Mouse (Mus musculus) MEL-GATA-1-ER (cell line): ENCODE measurements around the gene Rrp7a.

Experiments used
- DNase-seq: peaks from one replicate; pipeline ENCODE4 v3.0.0-alpha.2; 2012; ENCODE audit warnings: low read depth; ENCODE audit errors: extremely low read depth

Gene Rrp7a

DNA sequence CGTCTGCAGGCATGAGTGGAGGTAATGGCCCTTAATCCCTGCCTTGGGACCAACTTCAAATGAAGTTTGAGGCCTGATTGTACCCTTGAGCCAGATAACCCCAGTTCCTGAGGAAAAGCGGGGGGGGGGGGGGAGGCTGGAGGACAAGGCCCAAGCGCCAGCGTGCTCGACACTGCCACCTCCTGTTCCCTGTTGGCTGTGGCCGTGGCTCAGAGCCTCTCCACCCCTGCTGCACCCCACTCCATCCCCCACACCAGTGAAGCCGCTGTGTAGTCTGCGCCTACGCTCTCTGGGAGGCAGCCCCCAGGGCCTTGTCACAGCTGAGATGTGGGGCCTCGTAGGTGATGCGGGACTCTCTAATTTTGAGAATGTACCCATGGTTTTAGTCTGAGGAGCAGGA, 9.7 kb downstream of the Rrp7a start:
- no peak for DNase-seq

DNA sequence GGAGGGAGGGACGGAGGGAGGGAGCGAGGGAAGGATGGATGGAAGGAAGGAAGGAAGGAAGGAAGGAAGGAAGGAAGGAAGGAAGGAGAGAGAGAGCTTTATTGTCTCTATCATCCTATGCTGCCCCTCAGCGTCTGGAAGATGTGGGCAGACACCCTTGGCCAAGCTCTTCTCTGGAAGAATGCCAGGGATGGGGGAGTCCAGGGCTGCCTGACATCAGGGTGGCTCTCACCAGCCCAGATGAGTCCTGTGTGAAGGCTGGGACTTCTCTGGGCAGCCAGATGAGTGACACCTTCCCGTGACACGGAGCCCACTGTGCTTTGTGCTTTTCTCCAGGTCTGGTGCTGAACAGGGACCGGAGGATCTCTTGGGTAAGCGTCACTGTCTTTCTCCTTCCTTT, 10.7 kb downstream of the Rrp7a start:
- DNase-seq, result no peak

DNA sequence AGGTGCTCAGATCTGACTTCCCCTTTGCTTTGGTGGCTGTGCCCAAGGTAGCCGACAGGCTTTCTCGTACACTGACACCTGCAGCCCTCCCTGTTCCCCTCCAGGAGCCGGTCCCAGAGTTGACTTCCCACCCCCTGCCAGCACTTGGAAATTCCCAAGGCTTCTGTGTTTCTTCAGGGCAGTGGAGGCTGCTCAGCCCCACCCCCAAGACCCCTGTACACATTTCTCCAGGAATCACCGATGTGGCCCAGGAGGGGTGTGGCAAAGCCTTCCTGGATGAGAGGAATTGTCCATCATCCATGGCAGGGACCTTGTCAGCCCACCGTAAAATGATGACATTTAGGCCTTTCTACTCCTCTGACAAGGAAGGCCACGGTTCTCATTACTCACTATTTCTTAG, 11.3 kb downstream of the Rrp7a start:
- no peak for DNase-seq

DNA sequence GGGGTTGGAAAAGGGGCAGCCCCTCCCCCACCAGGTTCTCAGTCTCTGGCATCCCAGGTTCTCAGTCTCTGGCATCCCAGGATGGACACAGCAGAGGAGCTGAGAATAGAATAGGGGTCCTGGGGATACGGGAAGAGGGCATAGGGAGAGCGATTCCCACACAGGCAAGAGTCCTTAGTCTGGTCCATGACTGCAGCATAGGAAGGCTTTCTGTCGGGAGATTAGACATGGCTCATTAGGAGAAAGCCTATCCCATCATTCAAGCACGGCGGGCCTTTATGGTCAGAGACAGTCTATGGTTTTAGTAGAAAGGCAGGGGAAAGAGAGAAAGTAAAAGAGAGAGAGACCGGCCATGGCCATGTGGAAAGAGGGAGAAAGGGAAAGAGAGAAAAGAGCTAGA, 14.8 kb downstream of the Rrp7a start:
- DNase-seq, result no peak

DNA sequence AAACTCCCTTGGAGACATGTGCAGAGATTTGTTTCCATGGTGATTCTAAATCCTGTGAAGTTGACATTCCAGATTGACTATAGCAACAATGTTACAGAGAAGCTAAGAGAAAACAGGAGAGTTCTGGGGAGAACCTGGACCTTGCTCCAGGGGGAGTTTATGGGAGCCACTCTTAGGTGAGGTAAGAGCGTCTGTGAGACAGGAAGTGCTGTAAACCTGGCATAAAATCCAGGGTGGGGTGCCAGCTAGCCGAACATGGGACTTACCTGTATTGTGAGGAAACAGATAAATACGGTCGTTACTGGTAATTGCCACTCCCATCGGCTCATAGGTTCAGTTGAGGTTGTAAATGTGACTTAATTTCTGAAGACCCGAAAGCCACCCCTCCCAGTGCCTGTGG, 16.2 kb downstream of the Rrp7a start:
- DNase-seq, result no peak

DNA sequence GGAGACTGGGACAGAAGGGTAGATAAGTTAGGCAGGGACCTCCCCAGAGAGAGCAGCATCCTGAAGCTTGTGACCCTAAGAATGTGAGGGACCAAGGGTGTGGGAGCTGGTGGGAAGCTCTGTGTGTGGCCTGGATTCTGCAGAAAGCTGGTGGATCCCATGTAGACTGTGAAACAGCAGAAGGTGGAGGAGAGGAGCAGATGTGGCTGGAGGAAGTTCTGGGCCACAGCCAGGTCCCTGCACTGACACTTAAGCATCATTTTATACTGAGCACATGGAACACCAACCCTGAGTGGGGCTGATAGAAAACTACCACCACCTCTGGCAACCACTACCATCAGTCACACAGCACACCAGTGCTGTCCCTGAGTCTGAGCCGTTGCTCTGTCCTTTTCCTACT, 19.5 kb downstream of the Rrp7a start:
- no peak for DNase-seq

DNA sequence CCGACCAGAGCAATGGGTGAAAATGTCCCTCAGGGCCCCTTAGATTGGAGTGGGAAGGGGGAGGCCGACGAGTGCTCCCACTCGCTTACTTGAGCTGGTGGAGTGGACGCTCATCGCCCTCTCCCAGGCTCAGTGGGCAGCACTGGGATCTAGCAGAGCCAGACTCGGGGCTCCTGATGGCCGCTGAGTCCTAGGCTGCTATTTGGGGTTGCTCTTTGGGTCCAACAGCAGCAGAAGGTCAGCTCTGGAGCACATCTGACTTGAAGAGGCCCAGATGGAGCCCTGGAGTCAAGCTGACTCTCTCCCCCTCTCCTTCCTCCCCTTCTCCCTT, 22.3 kb downstream of the Rrp7a start:
- DNase-seq, result no peak

DNA sequence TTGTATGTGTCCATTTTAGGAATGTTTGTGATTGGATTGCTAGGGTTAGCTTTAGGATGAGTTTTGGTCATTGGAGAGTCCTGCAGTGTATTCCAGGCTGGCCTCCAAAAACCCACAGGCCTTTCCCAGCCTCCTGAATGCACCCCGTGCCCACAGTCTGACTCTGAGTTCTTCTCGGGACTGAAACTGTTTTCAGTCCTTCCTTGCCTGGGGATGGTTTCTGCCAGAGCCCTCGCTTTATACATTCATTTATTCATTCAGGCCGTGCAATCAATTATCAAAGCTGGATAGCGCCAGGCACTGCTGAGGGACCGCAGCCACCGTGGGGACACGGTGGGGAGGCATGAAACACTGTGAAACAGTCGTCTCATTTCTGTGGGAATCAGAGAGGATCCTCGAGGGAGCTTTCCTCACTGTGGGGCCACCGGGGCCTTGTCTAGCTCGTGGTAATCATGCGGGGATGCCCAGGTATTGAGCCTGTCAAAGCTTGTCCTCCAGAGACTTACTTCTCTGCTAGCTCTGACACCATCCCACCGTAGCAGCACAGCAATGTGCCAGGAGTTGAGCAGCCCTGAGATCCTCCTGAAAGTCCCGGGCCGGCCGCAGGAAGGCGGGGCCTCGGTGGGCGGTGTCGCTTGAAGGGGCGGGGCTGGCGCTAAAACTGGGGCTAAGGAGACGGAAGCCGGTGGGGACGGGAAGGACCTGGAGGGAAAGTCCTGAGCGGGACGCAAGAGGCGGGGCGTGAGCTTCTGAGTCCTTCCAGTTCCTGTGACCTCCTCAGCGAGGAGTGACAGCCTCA, 22.9 kb downstream of the Rrp7a start:
- DNase-seq, result peak; percentile 80

DNA sequence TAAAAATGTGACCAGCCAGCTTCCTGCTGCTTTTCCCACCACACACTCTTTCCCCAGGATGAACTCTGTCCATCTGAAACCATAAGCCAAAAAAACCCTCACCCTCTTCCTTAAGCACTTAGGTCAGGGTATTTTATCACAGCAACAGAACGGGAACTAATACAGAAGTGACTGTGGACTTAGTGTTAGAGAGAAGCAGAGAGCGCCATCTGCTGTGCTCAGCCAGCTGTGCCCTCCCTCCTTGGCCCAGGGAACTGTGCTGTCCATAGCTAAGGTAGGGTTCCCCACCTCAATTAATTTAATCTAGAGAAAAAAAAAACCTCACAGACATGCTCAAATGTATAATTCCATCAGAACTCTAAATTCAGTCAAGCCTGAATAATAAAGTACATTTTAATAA, 26.7 kb downstream of the Rrp7a start:
- DNase-seq, result peak; percentile 43

DNA sequence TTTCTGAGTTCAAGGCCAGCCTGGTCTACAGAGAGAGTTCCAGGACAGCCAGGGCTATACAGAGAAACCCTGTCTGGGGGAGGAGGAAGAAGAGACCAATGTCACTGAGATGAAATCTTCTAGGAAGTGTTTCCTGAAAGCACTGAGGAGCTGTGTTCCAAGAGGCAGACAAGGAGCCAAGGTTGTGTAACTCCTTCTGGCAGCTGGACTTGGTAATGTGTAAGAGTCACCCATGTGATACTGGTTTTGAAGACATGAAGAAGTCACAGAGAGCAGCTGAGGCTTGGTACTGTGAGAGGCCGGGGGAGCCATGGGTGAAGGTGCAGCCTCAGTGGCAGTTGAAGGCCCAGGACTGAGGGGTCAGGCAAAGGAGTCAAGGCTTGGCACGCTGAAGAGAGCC, 28.9 kb downstream of the Rrp7a start:
- no peak for DNase-seq

DNA sequence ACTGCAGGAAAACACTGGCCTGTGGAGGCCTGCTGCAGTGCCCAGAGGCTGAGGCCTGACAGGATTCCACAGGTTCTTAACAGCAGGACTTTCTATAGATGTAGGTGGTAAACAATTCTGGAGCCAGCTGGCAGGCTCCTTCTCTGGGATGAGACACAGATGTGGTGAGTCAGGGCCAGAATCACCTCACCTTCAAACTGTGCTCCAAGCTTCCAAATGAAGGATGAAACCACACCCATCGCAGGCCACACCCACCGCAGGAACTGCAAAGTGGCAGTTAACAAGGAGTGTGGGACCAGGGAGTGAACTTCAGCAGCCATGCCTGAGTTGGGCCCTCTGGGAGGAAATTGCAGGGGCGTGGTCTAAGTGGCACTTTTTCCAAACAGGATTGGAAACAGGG, 31.7 kb downstream of the Rrp7a start:
- DNase-seq, result no peak

DNA sequence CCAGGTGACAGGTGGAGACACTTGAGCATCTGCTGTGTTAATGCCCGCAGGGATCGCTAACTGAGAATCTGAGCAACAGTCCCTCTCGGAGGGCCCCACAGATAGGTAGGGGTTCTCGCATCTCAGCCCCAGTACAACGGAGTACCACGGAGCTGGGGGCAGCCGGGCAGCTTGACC, 33.3 kb downstream of the Rrp7a start, which contains the start of gene Serhl:
Serhl (plus strand) TSS at position 78 of the 177 bp plus-strand sequence.
- DNase-seq, result no peak

DNA sequence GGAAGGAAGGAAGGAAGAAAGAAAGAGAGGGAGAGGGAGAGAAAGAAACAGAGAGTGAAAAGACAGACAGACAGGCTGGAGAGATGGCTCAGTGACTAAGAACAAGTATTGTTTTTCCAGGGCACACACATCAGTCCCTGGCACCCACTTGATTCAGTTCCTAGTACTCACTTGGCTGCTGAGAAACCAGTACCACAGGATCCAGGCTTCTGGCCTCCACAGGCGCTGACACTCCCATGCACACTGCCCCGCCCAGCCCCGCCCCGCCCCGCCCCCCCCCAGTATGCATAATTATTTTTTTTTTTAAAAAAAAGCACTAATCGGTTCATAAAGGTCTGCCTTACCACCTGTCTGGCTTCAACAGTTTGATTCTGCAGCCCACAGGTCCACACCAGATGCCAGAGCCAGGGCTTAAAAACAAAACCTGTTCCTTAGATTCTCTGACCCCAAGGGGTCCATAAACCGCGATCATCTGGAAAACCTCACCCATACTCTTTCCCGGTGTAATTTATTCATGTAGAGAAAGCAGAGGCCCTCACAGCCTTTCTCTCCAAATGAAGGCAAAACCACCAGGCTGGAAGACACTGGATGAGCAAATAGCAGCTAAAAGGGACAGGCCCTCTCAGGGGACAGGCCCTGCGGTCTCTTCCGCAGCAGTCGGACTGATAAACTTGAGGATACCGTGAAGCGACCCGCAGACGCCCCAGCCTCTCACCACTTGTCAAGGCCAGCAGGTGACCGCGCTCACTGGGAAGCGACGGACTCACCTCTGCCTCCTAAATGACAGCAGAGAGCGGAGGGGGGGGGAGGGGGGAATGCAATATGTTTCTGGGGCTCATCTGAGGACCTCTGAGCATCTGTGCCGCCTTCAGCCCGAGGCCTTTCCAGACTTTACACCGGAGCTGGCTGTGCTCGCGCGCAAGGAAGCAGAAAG, 33.8 kb downstream of the Rrp7a start:
- no peak for DNase-seq

DNA sequence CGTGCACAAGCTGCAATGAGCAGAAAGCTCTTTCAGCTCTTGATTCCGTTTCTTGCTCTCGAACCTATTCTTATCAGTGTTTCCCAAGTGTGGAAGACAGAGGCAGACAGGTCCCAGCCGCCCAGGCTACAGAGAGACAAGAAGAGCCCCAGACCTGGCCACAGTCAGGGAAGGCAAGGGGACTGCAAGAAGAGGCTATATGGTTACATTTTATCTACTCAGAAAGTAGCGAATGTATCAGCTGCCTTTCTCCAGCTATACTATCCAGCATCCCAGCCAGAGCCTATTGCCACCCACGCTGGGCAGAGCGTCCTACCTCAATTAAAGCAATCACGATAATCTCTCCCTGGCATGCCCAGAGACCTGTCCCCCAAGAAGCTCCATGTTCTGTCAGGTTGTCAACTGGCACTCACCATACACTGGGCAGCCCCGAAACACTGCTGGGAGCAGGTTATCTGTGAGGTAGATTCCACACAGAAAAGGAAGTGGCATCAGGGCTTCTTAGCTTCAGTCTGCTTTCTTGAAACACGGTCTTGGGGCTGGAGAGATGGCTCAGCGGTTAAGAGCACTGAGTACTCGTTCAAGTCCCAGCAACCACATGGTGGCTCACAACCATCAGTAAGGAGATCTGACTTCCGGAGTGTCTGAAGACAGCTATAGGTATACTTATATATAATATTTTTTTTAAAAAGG, 35.8 kb downstream of the Rrp7a start:
- peak; percentile 34 for DNase-seq

DNA sequence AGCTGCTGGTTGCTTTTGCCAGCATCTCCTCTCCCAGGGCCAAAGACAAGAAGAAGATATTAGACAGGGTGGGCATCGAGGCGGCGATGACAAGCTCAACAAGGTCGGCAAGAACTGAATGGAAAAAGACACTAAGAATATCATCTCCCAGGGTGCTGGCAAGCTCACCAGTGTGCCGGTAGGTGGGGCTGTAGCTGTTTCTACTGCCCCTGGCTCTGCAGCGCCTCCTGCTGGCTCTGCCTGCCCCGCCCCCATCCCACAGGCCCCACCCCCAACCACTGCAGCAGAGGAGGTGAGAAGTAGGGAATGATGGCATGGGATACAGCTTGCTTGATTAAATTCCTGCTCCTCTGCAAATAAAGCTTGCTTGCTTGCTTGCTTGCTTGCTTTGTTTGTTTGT, 36.7 kb downstream of the Rrp7a start:
- peak; percentile 47 for DNase-seq

DNA sequence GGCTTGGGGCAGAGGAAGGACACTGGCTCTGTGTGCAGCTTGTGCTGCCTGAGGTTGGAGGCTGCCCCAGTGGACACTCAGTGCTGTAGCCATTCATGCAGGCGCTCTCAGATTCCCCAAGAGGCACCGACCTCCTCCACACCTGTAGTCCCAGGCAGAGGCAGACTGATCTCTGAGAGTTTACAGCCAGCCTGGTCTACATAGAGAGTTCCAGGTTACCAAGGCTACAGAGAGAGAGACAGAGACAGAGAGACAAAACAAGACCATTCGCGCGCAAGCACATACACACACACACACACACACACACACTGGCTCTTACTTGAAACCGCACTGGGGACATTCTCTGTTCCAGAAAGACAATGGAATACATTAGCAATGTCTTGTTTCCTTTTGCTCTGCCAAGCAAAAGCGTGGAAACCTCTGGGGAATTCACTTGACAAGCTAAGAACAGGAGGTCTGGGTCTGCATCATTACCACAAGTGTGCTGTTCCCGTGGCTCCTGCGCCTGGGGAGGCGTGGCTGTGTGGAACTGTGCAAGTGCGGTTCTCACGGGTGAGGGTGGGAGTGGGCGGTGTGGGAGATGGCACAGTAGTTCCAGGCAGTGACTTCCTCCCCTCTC, 38.5 kb downstream of the Rrp7a start:
- DNase-seq, result no peak

DNA sequence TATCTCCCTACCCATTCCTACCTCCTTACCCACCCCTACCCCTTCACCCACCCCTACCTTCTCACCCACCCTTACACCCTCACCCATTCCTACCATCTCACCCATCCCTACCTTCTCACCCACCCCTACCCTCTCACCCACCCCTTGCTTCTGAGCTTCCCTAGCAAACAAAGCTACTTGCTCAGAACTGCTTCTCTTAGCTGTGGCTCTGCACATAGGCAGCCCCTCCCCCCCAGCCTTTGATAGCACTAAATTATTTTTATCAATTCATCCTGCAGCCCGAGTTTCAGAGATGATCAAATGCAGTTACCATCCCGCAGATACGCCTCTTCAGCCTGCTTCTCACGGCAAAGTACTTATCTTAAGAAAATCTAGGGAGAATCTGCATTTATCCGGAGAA, 39.1 kb downstream of the Rrp7a start:
- DNase-seq, result no peak

DNA sequence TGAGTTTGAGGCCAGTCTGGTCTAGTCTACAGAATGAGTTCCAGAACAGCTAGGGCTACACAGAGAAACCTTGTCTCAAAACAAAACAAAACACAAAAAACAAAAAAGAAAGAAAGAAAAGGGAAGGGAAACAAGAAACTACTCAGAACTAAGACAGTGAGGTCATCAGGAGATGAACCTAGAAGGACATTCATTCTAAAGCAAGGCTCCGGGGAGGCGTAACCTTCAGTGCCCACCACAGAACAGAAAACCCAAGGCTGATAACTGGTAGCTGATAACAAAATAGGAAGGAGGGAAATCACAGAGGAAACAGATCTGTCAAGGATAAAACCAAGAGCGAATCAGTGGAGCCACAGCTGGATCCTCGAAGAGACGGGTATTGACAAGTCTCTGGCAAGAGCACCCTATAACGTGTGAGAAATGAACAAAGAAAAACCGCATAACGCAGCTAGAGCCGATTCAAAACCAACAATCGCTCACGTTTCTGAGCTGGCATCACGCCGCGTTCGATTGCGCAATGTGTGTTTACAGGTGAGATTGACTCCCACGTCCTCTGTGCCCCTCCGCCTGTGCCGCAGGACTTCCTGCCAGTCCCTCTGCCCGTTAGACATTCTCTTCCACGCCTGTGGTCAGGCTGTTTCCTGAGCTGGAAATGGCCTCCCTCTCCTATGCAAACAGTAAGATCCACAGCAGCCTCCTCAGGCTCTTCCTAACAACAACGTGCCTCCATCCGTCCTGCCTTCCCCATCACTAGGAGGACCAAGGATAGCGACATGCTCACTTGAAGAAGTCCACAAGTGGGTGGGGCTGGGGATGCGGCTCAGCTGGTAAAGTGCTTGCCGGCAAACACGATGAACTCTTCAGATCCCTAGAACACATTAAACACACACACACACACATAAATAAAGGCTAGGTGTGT, 46.7 kb downstream of the Rrp7a start:
- DNase-seq, result no peak

DNA sequence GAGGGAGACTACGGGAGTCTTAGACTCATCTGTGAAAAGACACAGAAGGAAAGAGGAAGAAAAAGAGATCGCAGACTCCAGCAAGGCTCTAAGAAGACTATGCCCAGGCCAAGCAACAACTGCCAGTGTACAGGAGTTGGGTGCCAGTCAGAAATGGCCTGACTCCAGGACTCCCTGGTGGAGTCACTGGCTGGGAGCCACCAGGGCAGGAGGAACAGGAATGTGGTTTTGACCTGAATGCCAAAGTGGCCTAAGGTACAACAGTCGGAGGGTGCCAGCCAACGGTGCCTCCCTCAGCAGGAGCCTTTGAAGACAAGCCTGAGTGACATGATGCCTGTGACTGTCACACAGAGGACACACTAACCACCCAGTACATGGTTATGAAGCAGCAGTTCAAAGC, 48.4 kb downstream of the Rrp7a start:
- no peak for DNase-seq

DNA sequence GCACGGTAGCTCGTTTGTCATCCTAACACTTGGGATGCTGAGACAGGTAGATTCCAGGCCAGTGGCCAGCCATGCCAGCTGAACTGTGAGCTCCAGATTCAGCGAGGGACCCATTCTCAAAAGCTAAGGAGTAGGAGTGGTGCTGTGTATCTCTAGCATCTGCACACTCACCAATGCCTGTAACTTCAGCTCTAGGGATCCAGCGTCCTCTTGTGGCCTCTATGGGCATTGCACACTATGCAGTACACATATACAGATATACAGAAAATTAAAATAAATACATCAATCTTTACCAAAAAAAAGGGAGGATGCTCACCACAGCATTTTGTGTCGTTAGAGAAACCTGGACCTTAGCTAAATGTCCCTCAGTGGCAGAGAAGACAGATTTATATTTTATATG, 50.8 kb downstream of the Rrp7a start:
- no peak for DNase-seq

DNA sequence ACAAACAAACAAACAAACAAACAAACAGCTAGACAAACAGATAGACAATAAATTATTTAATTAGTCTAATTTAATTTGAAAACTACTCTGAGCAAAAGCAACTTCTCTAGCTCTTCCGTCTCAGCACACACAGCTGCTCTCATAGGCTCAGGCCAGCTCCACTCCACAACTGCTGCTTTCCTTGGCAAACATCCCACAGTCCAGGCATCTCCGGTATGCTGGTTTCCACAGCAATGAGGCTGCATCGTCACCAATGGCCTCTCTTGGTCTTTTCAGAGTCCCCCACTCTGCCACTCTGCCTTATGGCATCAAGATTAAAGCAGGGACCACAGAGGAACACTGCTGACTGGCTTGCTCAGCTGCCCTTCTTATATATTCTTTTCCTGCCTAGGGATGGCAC, 51.7 kb downstream of the Rrp7a start:
- no peak for DNase-seq
